Mouse (Mus musculus) thymus, adult 2 months (tissue): Measurements from ENCODE around the gene Mrpl38. TPM values are rescaled to one million over a fixed set of nuclear protein-coding genes. Genes with fewer than 3 reads are reported as not detected.

ENCODE experiments used
- DNase-seq: peaks from one replicate; pipeline ENCODE4 v3.0.0; 2021
- H3K27ac ChIP-seq: fragments of 200-500 bp; 2 replicates; pipeline ENCODE4 v1.5.1; 2012; ENCODE audit warnings: low read length, control low read depth; ENCODE audit not compliant: control insufficient read depth, insufficient read depth
- H3K27me3 ChIP-seq: fragments of 200-500 bp; 2 replicates; pipeline ENCODE4 v1.6.1; 2012; ENCODE audit warnings: mild to moderate bottlenecking, low read length, moderate library complexity, mixed read lengths; ENCODE audit not compliant: control insufficient read depth, insufficient read depth
- H3K36me3 ChIP-seq: fragments of 200-500 bp; 2 replicates; pipeline ENCODE4 v1.6.1; 2012; ENCODE audit warnings: mild to moderate bottlenecking, low read length, moderate library complexity; ENCODE audit not compliant: control insufficient read depth, insufficient read depth
- H3K4me1 ChIP-seq: fragments of 200-500 bp; replicated peaks from 2 replicates; pipeline ENCODE4 v1.6.1; 2012; ENCODE audit warnings: low read length; ENCODE audit not compliant: control insufficient read depth, insufficient read depth
- H3K4me3 ChIP-seq: fragments of 200-500 bp; 2 replicates; pipeline ENCODE4 v1.5.1; 2012; ENCODE audit warnings: mild to moderate bottlenecking, low read length, control low read depth, moderate library complexity; ENCODE audit not compliant: control insufficient read depth, insufficient read depth
- CTCF ChIP-seq: fragments of 200-500 bp; IDR thresholded peaks from 2 replicates; pipeline ENCODE4 v1.5.1; 2012; ENCODE audit warnings: mild to moderate bottlenecking, control low read depth, low read length, moderate library complexity, borderline replicate concordance; ENCODE audit not compliant: control insufficient read depth, poor library complexity, insufficient read depth; ENCODE audit errors: extremely low read depth
- POLR2A ChIP-seq: fragments of 200-500 bp; IDR thresholded peaks from 2 replicates; pipeline ENCODE4 v1.6.1; 2012; ENCODE audit warnings: mild to moderate bottlenecking, low read length, control low read depth, moderate library complexity; ENCODE audit not compliant: control insufficient read depth, poor library complexity, insufficient read depth; ENCODE audit errors: extremely low read depth
- WGBS: fragments of 180-500 bp; shearing (Covaris S2); methylation state at CpG from one replicate; pipeline ENCODE4 v1.1.7; 2018; 5-methylcytosine and 5-hydroxymethylcytosine counted together
- polyA plus RNA-seq: library from polyadenylated mRNA; depleted of rRNA; stranded (reverse); fragments of >200 nt; gene quantifications from 2 replicates; pipeline ENCODE4 v1.2.3, GENCODE M21; 2012

Gene Mrpl38
- polyA plus RNA-seq, 1 experiment = 54.7 TPM

DNA sequence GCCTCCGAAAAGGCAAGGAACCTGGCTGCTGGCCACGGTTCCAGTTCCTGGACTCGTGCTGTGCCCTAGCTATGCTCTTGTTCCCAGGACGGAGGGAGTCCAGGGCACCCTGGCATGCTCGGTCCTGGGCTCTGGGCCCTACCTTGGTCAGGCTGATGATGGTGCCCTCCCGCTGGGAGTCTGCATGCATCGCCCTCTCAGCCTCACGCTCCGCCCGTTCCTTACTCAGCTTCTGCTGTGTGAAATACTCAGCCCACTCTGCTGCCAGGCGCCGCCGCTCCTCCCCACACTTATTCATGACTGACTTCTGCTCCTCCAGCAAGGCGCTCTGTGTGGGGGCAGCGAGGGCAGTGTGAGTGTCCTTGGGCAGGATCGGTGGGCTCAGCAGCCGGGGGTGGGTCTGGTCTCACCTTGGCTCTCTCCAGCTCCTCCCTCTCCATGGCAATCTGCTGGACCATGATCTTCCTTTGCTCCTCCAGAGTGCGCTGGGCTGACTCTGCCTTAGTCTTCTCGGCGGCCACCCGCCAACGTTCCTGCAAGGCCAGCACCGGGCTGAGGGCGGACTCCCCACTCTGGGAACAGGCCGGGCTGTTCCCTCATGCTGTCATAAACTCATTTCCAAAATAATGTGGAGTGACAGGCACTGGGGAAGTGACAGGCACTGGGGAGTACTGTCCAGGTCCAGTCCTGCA is 7.8 kb upstream of the Mrpl38 start:
- H3K36me3 ChIP-seq = peaks cover 4% of the 10 kb centered on the region; the same call in 1 of the 2 replicates
- DNase-seq = no peak
- 96% methylated on average over 25 of the region's 25 CpGs for WGBS
- H3K4me1 ChIP-seq = no peaks in the 10 kb centered on the region
- TF ChIP-seq POLR2A (no peak), CTCF (no peak)
- H3K27me3 ChIP-seq = no peaks in the 10 kb centered on the region
- no peak overlapping the region for H3K4me3 ChIP-seq
- H3K27ac ChIP-seq = no peak overlapping the region

GRCm38 (mm10) chr11:116145481-116146293 is 7.0 kb upstream of the Mrpl38 start:
- Histone ChIP-seq H3K4me1 (no peaks in the 10 kb centered on the region), H3K4me3 (no peak overlapping the region), H3K27ac (no peak overlapping the region), H3K27me3 (no peaks in the 10 kb centered on the region), H3K36me3 (peaks cover 4% of the 10 kb centered on the region; the same call in 1 of the 2 replicates)
- no peak for DNase-seq
- TF ChIP-seq POLR2A (no peak), CTCF (no peak)
- WGBS = 96% methylated on average over 18 of the region's 18 CpGs

DNA sequence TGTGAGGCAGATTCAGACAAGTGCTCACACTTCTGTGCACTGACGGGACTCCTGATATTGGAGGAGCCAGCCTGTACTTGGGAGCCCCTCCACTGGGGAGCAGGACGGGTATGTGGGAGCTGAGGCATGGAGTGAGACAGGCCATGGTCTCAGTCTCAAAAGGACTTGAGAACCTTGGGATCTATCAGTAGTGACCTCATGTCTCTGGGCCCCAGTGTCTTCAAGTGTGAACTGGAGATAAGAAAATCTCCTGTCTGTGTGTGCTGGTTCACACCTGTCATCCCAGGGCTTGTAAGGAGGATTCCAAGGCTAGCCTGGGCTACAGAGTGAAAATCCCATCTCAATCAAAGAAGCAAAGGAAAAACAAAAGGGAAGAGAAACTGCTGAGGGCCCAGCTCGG is 4.8 kb upstream of the Mrpl38 start:
- H3K4me1 ChIP-seq = peaks cover 6% of the 10 kb centered on the region
- TF ChIP-seq CTCF (no peak), POLR2A (no peak)
- DNase-seq = no peak
- H3K36me3 ChIP-seq = peaks cover 4% of the 10 kb centered on the region; the same call in 1 of the 2 replicates
- H3K4me3 ChIP-seq = no peak overlapping the region
- no peaks in the 10 kb centered on the region for H3K27me3 ChIP-seq
- WGBS = 93% methylated on average over 3 of the region's 3 CpGs
- no peak overlapping the region for H3K27ac ChIP-seq

DNA sequence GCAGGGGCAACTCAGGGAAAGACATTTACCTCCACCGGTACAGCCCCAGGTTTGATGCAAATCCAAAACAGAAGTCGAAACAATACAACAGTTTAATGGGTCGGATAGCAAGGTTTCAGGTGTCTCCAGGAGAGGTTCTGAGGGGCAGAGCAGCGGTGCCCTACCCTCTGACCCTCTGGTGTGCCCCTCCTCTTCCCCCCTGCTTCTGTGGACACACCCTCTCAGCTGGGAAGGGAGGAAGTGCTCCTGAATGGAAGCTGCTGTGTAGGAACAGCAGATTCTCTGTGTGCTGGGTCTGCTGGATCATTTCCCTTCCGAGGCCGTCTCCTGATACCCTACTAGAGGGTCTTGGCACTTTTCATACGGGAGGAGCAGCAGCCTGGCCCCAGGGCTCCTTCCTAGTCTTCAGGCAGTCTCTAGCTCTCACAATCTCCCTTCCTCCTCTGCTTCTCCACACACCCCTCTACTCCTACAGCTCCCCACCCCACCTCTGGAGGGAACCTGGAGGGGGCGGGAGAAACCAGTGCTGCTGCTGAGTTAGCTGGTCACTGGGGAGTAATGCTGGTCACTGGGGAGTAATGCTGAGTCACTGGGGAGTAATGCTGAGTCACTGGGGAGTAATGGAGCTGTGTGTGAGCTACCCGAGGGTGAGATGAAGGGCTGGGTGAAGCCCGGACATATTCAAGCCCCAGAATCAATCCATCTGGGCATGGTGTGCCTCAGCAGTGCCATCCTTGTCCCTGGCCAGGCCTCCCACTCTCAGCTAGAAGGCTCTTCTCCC is 3.7 kb upstream of the Mrpl38 start:
- H3K36me3 ChIP-seq = peaks cover 3% of the 10 kb centered on the region; the same call in 1 of the 2 replicates
- H3K4me3 ChIP-seq = no peak overlapping the region
- no peak for TF ChIP-seq POLR2A
- TF ChIP-seq CTCF = no peak
- H3K27ac ChIP-seq = no peak overlapping the region
- no peak for DNase-seq
- peaks cover 12% of the 10 kb centered on the region for H3K4me1 ChIP-seq
- 84% methylated on average over 10 of the region's 10 CpGs for WGBS
- no peaks in the 10 kb centered on the region for H3K27me3 ChIP-seq

DNA sequence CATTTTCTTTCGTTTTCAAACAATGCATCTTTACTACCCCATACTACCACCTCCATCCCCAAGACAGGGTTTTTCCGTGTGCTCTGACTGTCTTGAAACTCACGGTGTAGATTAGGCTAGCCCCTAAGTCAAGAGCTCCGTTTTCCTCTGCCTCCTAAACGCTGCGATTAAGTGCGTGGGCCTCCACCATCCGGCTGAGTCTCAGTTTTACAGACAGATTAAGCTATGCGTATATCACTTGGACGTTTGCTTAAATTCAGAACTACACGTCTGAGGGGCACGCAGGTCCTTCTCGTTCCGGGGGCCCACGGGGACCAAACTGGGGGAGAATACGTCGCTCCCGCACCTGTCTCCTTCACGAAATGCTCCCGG is 586 bp downstream of the Mrpl38 start:
- TF ChIP-seq CTCF (no peak), POLR2A (no peak)
- Histone ChIP-seq H3K36me3 (no peaks in the 10 kb centered on the region), H3K4me1 (peaks cover 16% of the 10 kb centered on the region), H3K4me3 (peak overlapping the region; percentile 77), H3K27me3 (no peaks in the 10 kb centered on the region), H3K27ac (0 out of 2 replicates have a peak overlapping the region, but pooled peaks have one; percentile 9)
- DNase-seq = no peak
- 1% methylated on average over 20 of the region's 20 CpGs for whole genome bisulfite sequencing

GRCm38 (mm10) chr11:116134171-116134570 is 4.5 kb downstream of the Mrpl38 start:
- H3K4me1 ChIP-seq = peaks cover 35% of the 10 kb centered on the region
- no peaks in the 10 kb centered on the region for H3K36me3 ChIP-seq
- no peak overlapping the region for H3K27ac ChIP-seq
- no peaks in the 10 kb centered on the region for H3K27me3 ChIP-seq
- 95% methylated on average over 10 of the region's 10 CpGs for WGBS
- no peak for DNase-seq
- no peak overlapping the region for H3K4me3 ChIP-seq
- no peak for TF ChIP-seq CTCF
- no peak for TF ChIP-seq POLR2A
